Mouse (Mus musculus) spleen, postnatal 0 days (tissue): ENCODE data around the gene Terf2ip. TPM values are rescaled to one million over a fixed set of nuclear protein-coding genes. Genes with fewer than 3 reads are reported as not detected.

Experiments used
- polyA plus RNA-seq: library from polyadenylated mRNA; unstranded; fragments of >200 nt; fragmentation: Nextera tagmentation; extraction: Ambion mirVana; gene quantifications from 2 replicates; pipeline ENCODE4 v1.2.1, GENCODE M21; 2015

Terf2ip gene
- 9.4 and 10.1 TPM in 2 replicates for polyA plus RNA-seq

GRCm38 (mm10) chr8:112010997-112011815, at the start of gene Terf2ip, which contains the start of gene Kars:
Gene Terf2ip, plus strand, starts transcription at chr8:112011398.
Gene Kars, minus strand, starts transcription at chr8:112011323.

GRCm38 (mm10) chr8:111992013-111992702, 19.0 kb upstream of the Terf2ip start, which contains the start of gene Adat1:
Gene Adat1, minus strand, starts transcription at chr8:111992302.

GRCm38 (mm10) chr8:112014936-112015335, 3.7 kb downstream of the Terf2ip start, which contains the start of gene Gm6793:
Gene Gm6793, minus strand, starts transcription at chr8:112015036.

Other genes with a start within 250 kb of the Terf2ip start
- 109 and 110 TPM in 2 replicates for gene Cfdp1, start 157.1 kb upstream of the Terf2ip start, polyA plus RNA-seq
- 4.6 and 5.2 TPM in 2 replicates for gene Tmem170, start 134.6 kb upstream of the Terf2ip start, polyA plus RNA-seq
- gene Chst5, start 101.0 kb upstream of the Terf2ip start, polyA plus RNA-seq: not detected in 2 replicates
- 2.8 and 3.3 TPM in 2 replicates for gene Tmem231, start 77.5 kb upstream of the Terf2ip start, polyA plus RNA-seq
- 233 and 243 TPM in 2 replicates for gene Gabarapl2, start 70.7 kb upstream of the Terf2ip start, polyA plus RNA-seq
- 4.4 and 4.8 TPM in 2 replicates for gene Adat1, start 19.1 kb upstream of the Terf2ip start, polyA plus RNA-seq
- 99.1 and 103 TPM in 2 replicates for gene Kars, start 75 bp upstream of the Terf2ip start, polyA plus RNA-seq
- 0.37 and 0.69 TPM in 2 replicates for gene Gm6793, start 3.6 kb downstream of the Terf2ip start, polyA plus RNA-seq